9 mouse cellular contexts compared by ENCODE assay signal in genomic region chr7:35176412-35177381, GRCm38 (mm10). TPM values are rescaled to one million over a fixed set of nuclear protein-coding genes. Genes with fewer than 3 reads are reported as not detected.
A peak's percentile ranks its signal among the peaks of the same experiment; 100 is the strongest.
DNase-seq lines count a peak whose midpoint lies in the region; ATAC-seq and TF ChIP-seq lines count a peak whose summit lies in the region.
"Had no signal": no experiment of that assay in that cellular context is flagged by ENCODE, and none has a peak within 500 bp of the region (broad histone marks: within the 10 kb centered on the region; RNA-seq: fewer than 3 reads in every experiment).

No protein-coding gene starts in this region.

- no peaks in the 10 kb centered on the region for H3K4me1 ChIP-seq in kidney, postnatal 0 days (replicated peaks; ENCODE audit: insufficient read depth, low read length)

- intact Hi-C loops in left cerebral cortex, postnatal 4 days (cut with DNase I): no loop called here

- H3K4me2 ChIP-seq in kidney, postnatal 0 days (ENCODE audit: low read length): no peak overlapping the region

- H3K36me3 ChIP-seq in kidney, postnatal 0 days (ENCODE audit: insufficient read depth, low read length): no peaks in the 10 kb centered on the region

- no peaks in the 10 kb centered on the region for H3K9me3 ChIP-seq in kidney, postnatal 0 days (replicated peaks; ENCODE audit: low read length)

- H3K27me3 ChIP-seq in kidney, postnatal 0 days (ENCODE audit: insufficient read depth, low read length): no peaks in the 10 kb centered on the region

- no peak overlapping the region for H3K27ac ChIP-seq in kidney, postnatal 0 days

- TF ChIP-seq CTCF in kidney, postnatal 0 days (IDR thresholded peaks at IDR 0.05; ENCODE audit: low read depth): peak; percentile 71

- no peak overlapping the region for H3K9ac ChIP-seq in kidney, postnatal 0 days (ENCODE audit: low read depth, low read length)

- DNase-seq in adrenal gland, adult 2 months: peak; percentile 48
- DNase-seq in adrenal gland, postnatal 4 days (ENCODE audit: low spot score in 2 of 2): no peak
- DNase-seq in left cerebral cortex, postnatal 4 days: peak; percentile 39
- no peak for DNase-seq in left cerebral cortex, adult 8-10 months (ENCODE audit: low spot score in 2 of 2)
- DNase-seq in adrenal gland, postnatal 36 days: peak; percentile 42 to 59
- DNase-seq in kidney, postnatal 0 days (ENCODE audit: low spot score): peak; percentile 59
- DNase-seq in retina, embryonic 14.5 days (ENCODE audit: low spot score): peak; percentile 80
- DNase-seq in right cerebral cortex, postnatal 25 days: no peak

- 49% methylated on average over 18 of the region's 18 CpGs for WGBS in kidney, postnatal 0 days

- ATAC-seq in kidney, postnatal 0 days (replicated peaks; ENCODE audit: low FRiP score, low read depth): no peak

- H3K4me3 ChIP-seq in kidney, postnatal 0 days (replicated peaks; ENCODE audit: low read depth, low read length): no peak overlapping the region

RNA-seq across cellular contexts. Expression of gene Slc7a10, which starts 9.5 kb away (rescaled TPM):
- total RNA-seq in adrenal gland, adult 2 months (2021): 10 to 100 TPM in 1 of 2 experiments, 1 to 10 TPM in 1; 6.4 to 28.1 TPM
- polyA plus RNA-seq in adrenal gland, adult 2 months (2012; rRNA removed): 26.6 and 40.9 TPM in 2 replicates
- 1 to 10 TPM; 3.6 to 4.2 TPM for total RNA-seq in adrenal gland, postnatal 4 days (2021)
- total RNA-seq in left cerebral cortex, postnatal 4 days (2021): 10 to 100 TPM; 18.3 to 21.5 TPM
- total RNA-seq in left cerebral cortex, adult 8-10 months (2022): 10 to 100 TPM; 36.2 to 45.5 (median 37.5) TPM
- 1 to 10 TPM; 6.2 to 7.7 TPM for total RNA-seq in adrenal gland, postnatal 36 days (2021)
- polyA plus RNA-seq in kidney, postnatal 0 days (2015; fragmentation: Nextera tagmentation; extraction: Ambion mirVana): 0.26 and 0.28 TPM in 2 replicates
- total RNA-seq: neutrophil, adult 5-6 weeks had no signal

RNA-seq across cellular contexts. Expression of gene Lrp3, which starts 38.6 kb away (rescaled TPM):
- 10 to 100 TPM; 14.9 to 22.7 TPM for total RNA-seq in adrenal gland, adult 2 months (2021)
- 38.8 and 42.9 TPM in 2 replicates for polyA plus RNA-seq in adrenal gland, adult 2 months (2012; rRNA removed)
- total RNA-seq in adrenal gland, postnatal 4 days (2021): 10 to 100 TPM; 22.0 to 23.4 TPM
- total RNA-seq in left cerebral cortex, postnatal 4 days (2021): 100 to 1,000 TPM; 102 to 107 TPM
- total RNA-seq in left cerebral cortex, adult 8-10 months (2022): 10 to 100 TPM; 74.3 to 86.0 (median 77.5) TPM
- 10 to 100 TPM; 18.4 to 19.3 TPM for total RNA-seq in adrenal gland, postnatal 36 days (2021)
- 3.7 and 4.1 TPM in 2 replicates for polyA plus RNA-seq in kidney, postnatal 0 days (2015; fragmentation: Nextera tagmentation; extraction: Ambion mirVana)
- total RNA-seq: neutrophil, adult 5-6 weeks had no signal

RNA-seq across cellular contexts. Expression of gene Cebpa, which starts 57.6 kb away (rescaled TPM):
- 100 to 1,000 TPM in 1 of 2 experiments, 10 to 100 TPM in 1; 88.3 to 319 TPM for total RNA-seq in adrenal gland, adult 2 months (2021)
- polyA plus RNA-seq in adrenal gland, adult 2 months (2012; rRNA removed): 405 and 678 TPM in 2 replicates
- 10 to 100 TPM; 66.2 to 78.9 TPM for total RNA-seq in adrenal gland, postnatal 4 days (2021)
- 1 to 10 TPM; 2.0 to 2.7 TPM for total RNA-seq in left cerebral cortex, postnatal 4 days (2021)
- 10 to 100 TPM in 3 of 4 experiments, 1 to 10 TPM in 1; 8.8 to 31.2 (median 15.8) TPM for total RNA-seq in left cerebral cortex, adult 8-10 months (2022)
- 100 to 1,000 TPM; 124 to 150 TPM for total RNA-seq in adrenal gland, postnatal 36 days (2021)
- polyA plus RNA-seq in kidney, postnatal 0 days (2015; fragmentation: Nextera tagmentation; extraction: Ambion mirVana): 1.9 and 2.3 TPM in 2 replicates

Comparison
In these comparisons a context has a peak if more than half of its experiments do, and no peak if none do; other contexts are left out.
1. DNase-seq: peak in adrenal gland, adult 2 months (single experiment), left cerebral cortex, postnatal 4 days (single experiment), adrenal gland, postnatal 36 days (2 of 2), kidney, postnatal 0 days (single experiment) and retina, embryonic 14.5 days (single experiment); none in adrenal gland, postnatal 4 days (0 of 2), left cerebral cortex, adult 8-10 months (0 of 2) and right cerebral cortex, postnatal 25 days (single experiment).